Mouse (Mus musculus): ENCODE measurements around the gene Adora3.
"Not testable (repeated sequence)": the region's sequence is repeated elsewhere in the genome, so short reads cannot be mapped to it uniquely, and the experiment has no call there.

Gene Adora3

GRCm38 (mm10) chr3:105900266-105900665 lies 29.6 kb downstream of the Adora3 start:
- in situ Hi-C loops (cut with MboI, MseI), result no loop called here

DNA sequence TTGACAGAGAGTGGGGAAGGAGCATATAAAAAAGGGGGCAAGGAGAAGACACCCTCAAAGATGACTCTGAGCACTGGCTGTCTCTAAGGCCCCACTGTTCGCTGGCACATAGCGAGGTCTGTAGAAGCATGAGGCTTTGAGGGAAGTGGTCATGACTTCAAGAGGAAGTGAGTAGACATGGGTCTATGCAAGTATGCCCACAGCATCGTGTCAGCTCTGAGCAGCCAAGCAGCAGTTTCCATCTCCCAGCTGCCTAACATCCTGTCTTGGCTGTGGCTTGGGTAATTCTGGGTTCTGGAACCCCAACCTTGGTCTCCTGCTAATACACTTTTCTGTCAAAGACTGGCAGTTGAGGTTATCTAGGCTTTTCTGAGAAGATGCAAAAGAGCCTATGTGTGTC lies 30.1 kb downstream of the Adora3 start:
- in situ Hi-C loops (cut with MboI, MseI), result no loop called here

GRCm38 (mm10) chr3:105901468-105901867 lies 30.8 kb downstream of the Adora3 start:
- in situ Hi-C loops (cut with MboI, MseI), result no loop called here

GRCm38 (mm10) chr3:105904213-105904612 lies 33.6 kb downstream of the Adora3 start:
- in situ Hi-C loops (cut with MboI, MseI), result no loop called here

GRCm38 (mm10) chr3:105904721-105905120 lies 34.1 kb downstream of the Adora3 start:
- in situ Hi-C loops (cut with MboI, MseI), result no loop called here

GRCm38 (mm10) chr3:105907956-105908655 lies 37.4 kb downstream of the Adora3 start:
- in situ Hi-C loops (cut with MboI, MseI), result no loop called here

DNA sequence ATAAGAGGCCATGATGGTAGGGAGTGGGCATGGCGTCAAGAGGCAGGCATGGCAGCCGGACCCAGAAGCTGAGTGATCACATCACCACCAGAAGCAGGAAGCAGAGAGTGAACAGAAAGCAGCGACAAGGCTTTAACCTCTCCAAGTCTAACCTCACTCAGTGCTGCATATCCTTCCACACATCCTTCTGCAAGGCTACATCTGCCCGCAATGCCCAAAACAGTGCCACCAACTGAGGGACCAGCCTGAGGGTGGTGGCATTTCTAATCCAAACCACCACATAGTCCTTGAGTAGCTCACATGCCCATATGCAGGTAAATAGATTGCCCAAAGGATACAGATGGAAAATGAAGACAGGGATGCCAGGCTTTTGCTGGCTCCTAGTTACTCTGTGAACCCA lies 38.3 kb downstream of the Adora3 start:
- in situ Hi-C loops (cut with MboI, MseI), result no loop called here

GRCm38 (mm10) chr3:105910519-105911190 lies 40.0 kb downstream of the Adora3 start:
- in situ Hi-C loops (cut with MboI, MseI), result no loop called here

DNA sequence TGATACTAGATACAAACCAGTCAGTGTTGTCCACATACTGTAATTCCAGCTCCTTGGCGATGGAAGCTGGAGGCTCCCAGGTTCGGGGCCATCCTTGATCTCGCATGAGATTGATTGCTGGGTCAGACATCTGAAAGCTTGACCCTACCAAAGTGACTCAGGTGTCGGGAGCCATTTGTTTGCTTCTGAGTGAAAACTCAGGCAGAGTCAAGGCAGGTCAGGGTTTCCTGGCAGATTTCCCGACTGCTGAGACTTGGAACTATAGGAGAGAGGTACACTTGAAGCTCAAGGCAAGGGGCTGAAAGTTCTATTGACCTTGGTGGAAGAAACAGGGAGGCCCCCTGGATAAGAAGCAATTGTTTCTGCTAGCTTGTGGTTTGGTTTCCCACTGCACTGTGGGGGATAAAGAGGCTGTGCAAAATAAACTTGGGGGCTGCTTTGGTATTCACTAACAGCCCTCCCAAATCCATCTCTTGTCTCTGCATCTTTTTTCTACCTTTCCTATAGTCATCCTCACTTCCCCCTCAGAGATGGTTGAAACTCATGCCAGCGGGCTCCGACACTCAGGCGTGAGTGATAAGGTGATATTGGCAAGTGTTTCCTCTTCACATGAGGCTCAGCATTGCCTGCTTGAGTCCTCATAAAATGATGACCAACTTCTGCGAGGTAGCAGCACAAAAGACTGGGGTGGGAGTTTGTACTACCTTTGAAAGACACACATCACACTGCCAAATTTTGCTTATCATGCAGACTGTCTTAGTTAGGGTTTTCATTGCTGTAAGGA lies 41.6 kb downstream of the Adora3 start:
- in situ Hi-C loops (cut with MboI, MseI), result no loop called here

GRCm38 (mm10) chr3:105913839-105914681 lies 43.4 kb downstream of the Adora3 start:
- in situ Hi-C loops (cut with MboI, MseI), result no loop called here

DNA sequence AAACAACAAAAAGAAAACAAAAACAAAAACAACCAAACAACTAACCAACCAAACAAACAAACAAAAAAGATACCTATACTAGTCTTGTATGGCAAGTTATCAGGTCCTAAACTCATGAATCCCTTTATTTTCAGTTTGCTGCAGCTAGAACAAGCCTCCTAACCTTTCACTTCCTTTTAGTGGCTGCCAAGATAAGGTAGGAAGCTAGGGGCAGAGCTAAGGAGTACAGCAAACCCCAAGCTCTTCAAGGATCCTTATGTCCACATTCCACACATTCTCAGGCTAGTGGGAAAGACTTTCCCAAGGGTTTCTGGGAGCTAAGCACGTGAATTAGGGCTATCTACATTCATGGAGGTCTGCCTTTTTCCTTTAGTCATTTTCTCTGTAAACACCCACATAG lies 44.6 kb downstream of the Adora3 start:
- in situ Hi-C loops (cut with MboI, MseI), result no loop called here

DNA sequence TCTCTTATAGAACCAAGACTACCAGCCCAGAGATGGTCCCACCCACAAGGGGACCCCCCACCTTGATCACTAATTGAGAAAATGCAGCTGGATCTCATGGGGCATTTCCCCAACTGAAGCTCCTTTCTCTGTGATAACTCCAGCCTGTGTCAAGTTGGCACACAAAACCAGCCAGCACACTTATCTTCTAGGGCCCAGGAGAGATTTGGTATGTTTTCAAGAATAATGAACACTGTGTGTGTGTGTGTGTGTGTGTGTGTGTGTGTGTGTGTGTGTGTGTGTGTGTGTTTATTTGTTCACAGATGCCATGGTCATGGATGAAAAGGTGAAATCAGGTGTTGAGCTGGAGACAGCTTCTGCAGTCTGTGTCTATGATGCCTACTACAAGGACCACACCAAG lies 45.8 kb downstream of the Adora3 start:
- in situ Hi-C loops (cut with MboI, MseI), result not testable (repeated sequence)

DNA sequence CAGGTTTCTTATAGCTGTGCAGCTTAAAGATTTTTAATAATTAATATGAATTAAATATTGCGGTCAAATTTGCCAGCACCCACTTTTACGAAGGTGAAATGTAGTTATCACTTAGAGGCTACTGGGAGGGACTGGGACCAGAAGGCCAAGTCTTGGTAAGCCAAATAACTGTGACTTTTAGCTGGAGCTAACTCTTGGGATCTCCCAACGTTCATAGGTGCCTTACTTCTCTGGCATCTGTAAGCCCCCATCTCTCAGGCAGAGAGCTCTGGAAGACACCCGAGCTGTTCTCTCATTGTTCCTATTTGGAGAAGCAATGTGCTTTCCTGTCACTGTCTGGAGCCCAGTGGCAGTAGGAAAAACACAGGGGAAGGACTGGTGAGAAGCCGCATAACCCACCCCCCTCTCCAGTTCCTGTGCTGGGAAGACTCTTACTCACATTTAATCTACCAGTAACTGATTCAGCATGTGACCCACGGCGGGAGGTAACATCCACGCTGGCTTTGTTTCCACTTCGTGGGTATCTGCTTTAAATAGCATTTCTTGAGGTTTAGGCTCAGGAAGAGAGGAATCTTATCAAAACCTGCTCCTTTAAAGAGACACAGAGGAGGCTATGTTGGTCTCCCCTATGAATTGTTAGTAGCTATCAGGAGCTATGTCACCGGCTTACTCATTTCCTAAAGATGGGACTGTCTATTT lies 47.1 kb downstream of the Adora3 start:
- in situ Hi-C loops (cut with MboI, MseI), result no loop called here

- in situ Hi-C loops (cut with MboI, MseI), result no loop called here
Observed at GRCm38 (mm10) chr3:105918355-105918745, 47.7 kb downstream of the Adora3 start.

- in situ Hi-C loops (cut with MboI, MseI), result not testable (repeated sequence)
Observed at GRCm38 (mm10) chr3:105920743-105921142, 50.1 kb downstream of the Adora3 start.

DNA sequence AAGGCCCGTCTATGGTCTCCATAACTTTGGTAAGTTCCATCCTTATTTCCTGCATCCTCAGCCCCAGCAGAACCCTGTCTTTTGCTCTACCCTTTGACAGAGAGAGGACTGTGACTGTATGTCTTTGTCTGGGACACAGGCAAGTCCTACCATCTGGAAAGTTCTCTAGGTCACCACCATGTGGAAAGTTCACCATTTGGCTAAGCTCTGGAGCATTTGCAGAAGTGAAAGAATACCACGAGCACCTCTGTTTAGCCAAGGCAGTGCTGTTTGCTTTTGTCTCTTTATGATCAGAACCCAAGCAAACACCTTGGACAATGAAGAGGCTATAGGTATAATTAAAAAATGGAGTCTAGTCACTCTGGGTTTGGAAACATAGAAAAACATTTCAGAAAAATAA lies 51.3 kb downstream of the Adora3 start:
- in situ Hi-C loops (cut with MboI, MseI), result no loop called here

DNA sequence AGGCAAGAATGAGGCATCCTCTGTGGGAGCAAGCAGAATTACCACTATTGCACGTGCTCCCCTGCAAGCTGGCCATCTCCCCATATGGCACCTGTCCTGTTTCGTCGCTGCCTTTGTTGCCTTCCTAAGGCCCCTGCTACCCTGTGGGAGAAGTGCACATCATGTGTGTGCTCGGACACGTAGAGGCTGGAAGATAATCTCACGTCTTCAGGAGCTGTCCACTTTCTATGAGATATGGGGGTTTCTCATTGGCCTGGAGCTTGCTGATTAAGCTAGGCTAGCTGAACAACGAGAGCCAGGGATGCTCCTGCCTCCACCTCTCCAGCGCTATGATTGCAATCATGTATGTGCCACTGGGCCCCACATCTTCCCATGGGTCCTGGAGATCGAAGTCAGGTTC lies 54.0 kb downstream of the Adora3 start:
- in situ Hi-C loops (cut with MboI, MseI), result no loop called here

DNA sequence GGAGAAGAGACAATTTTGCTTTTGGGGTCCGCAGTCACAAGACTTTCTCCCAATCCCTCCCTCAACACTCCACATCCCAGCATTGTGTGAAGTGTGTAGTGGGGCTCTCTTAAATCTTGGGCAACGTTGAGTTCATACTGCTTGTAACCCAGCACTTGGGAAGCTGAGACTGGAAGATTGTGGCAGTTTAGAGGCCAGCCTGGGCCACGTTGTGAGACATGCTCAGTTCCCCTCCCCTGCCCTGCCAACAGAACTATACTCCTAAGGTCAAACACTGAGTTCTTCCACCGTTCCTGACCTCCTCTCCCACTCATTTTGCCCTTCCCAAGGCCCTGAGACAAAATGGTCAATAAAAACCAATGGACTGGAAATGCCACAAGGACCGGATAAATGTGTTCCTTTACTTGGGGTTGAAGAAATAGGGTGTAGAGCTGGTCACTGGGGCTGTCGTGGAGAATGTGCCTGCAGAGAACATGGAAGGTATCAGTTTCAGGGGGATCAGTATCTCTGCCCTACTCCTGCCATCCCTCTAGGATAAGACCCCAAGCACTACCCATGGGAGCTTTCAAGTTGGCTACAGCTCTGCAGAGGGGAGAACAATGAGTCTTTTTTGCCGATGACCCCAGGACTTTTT lies 57.0 kb downstream of the Adora3 start:
- in situ Hi-C loops (cut with MboI, MseI), result no loop called here

- in situ Hi-C loops (cut with MboI, MseI), result no loop called here
Observed at GRCm38 (mm10) chr3:105928195-105928569, 57.5 kb downstream of the Adora3 start.

- in situ Hi-C loops (cut with MboI, MseI), result no loop called here
Observed at GRCm38 (mm10) chr3:105928781-105929180, 58.1 kb downstream of the Adora3 start.

GRCm38 (mm10) chr3:105929821-105930220 lies 59.2 kb downstream of the Adora3 start:
- in situ Hi-C loops (cut with MboI, MseI), result no loop called here
